In the genomic region with DNA sequence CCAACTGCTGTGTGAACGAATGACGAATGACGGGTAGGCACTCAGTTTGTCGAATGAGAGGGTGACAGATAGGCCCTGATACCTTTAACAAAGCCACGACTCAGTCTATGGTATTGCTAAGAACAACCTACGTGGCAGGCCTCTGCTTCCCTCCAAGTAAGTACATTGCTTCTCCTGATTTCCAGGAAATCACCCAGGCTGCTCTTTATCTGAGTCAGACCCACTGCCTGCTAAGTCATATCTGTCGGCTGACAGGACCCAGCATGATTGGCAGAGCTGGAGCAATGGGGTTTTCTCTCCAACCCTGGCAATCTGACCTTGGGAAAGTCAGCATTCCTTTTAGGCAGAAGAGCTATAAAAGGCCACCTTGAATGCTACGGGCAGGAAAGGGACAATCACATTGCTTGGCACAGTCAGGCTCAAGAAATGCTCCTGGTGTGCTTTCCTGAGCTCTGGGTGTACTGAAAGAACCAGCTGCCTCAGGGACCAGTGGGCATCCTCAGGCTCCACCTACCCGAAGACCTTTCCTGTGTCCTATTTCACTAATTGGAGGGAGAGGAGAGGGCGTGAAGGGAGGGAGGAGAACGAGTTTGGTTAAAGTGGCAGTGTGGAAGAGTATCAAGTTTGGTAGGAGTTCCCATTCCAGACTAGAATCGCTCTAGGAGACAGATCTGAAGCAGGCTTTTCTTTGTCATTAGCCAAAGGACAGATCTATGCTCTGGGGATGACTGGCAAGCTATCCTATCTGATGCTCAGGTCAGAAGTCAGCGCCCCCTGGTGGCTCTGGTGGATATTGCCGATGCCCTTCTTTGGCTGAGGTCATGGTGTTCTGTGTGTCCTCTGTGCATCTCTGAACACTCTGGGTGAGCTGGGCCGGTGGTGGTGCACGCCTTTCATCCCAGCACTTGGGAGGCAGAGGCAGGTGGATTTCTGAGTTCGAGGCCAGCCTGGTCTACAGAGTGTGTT, we compare ENCODE assay signal across 8 mouse cellular contexts. TPM values are rescaled to one million over a fixed set of nuclear protein-coding genes. Genes with fewer than 3 reads are reported as not detected.
DNase-seq lines count a peak whose midpoint lies in the region; ATAC-seq and TF ChIP-seq lines count a peak whose summit lies in the region.

No protein-coding gene starts in this region.

- H3K4me2 ChIP-seq in midbrain, embryonic 13.5 days (replicated peaks): no peak overlapping the region
- no peak overlapping the region for H3K4me2 ChIP-seq in hindbrain, postnatal 0 days (ENCODE audit: low read depth, low read length)
- H3K4me2 ChIP-seq in liver, embryonic 16.5 days (ENCODE audit: low read depth, low read length): peak overlapping the region; percentile 63

- TF ChIP-seq CTCF in hindbrain, postnatal 0 days (IDR thresholded peaks at IDR 0.05; ENCODE audit: low read depth): peak; percentile 72

- H3K27ac ChIP-seq in midbrain, embryonic 10.5 days (replicated peaks): no peak overlapping the region
- H3K27ac ChIP-seq in midbrain, embryonic 13.5 days: no peak overlapping the region
- no peak overlapping the region for H3K27ac ChIP-seq in hindbrain, postnatal 0 days
- peak overlapping the region; percentile 94 for H3K27ac ChIP-seq in liver, embryonic 16.5 days (ENCODE audit: low read length)

- ATAC-seq in midbrain, embryonic 13.5 days: no peak
- no peak for ATAC-seq in hindbrain, postnatal 0 days
- ATAC-seq in liver, embryonic 16.5 days (ENCODE audit: low read depth): peak; percentile 96

- no peaks in the 10 kb centered on the region for H3K9me3 ChIP-seq in midbrain, embryonic 10.5 days (replicated peaks)
- H3K9me3 ChIP-seq in midbrain, embryonic 13.5 days: no peaks in the 10 kb centered on the region
- no peaks in the 10 kb centered on the region for H3K9me3 ChIP-seq in hindbrain, postnatal 0 days (ENCODE audit: low read length)
- no peaks in the 10 kb centered on the region for H3K9me3 ChIP-seq in liver, embryonic 16.5 days (replicated peaks; ENCODE audit: control insufficient read depth, low read length)

- no peaks in the 10 kb centered on the region for H3K4me1 ChIP-seq in midbrain, embryonic 10.5 days
- no peaks in the 10 kb centered on the region for H3K4me1 ChIP-seq in midbrain, embryonic 13.5 days (replicated peaks)
- H3K4me1 ChIP-seq in hindbrain, postnatal 0 days (ENCODE audit: insufficient read depth, low read length): peaks cover 10% of the 10 kb centered on the region; the same call in 1 of the 2 replicates
- peaks cover 31% of the 10 kb centered on the region for H3K4me1 ChIP-seq in liver, embryonic 16.5 days (ENCODE audit: control insufficient read depth, low read depth, low read length)

- no peaks in the 10 kb centered on the region for H3K27me3 ChIP-seq in midbrain, embryonic 10.5 days (ENCODE audit: low read depth, poor library complexity, severe bottlenecking)
- H3K27me3 ChIP-seq in midbrain, embryonic 13.5 days: no peaks in the 10 kb centered on the region
- no peaks in the 10 kb centered on the region for H3K27me3 ChIP-seq in hindbrain, postnatal 0 days (ENCODE audit: insufficient read depth, low read length)
- H3K27me3 ChIP-seq in liver, embryonic 16.5 days (ENCODE audit: control insufficient read depth, insufficient read depth, low read depth, low read length): no peaks in the 10 kb centered on the region

- no peak overlapping the region for H3K9ac ChIP-seq in midbrain, embryonic 13.5 days (replicated peaks)
- no peak overlapping the region for H3K9ac ChIP-seq in hindbrain, postnatal 0 days (replicated peaks; ENCODE audit: low read length)
- H3K9ac ChIP-seq in liver, embryonic 16.5 days (ENCODE audit: low read depth, low read length): peak overlapping the region; percentile 41

- H3K4me3 ChIP-seq in midbrain, embryonic 10.5 days: no peak overlapping the region
- no peak overlapping the region for H3K4me3 ChIP-seq in midbrain, embryonic 13.5 days (replicated peaks)
- no peak overlapping the region for H3K4me3 ChIP-seq in hindbrain, postnatal 0 days (ENCODE audit: low read length)
- H3K4me3 ChIP-seq in liver, embryonic 16.5 days (ENCODE audit: low read depth, low read length): peak overlapping the region; percentile 35

- WGBS in midbrain, embryonic 10.5 days: 73% methylated on average over 17 of the region's 17 CpGs
- WGBS in midbrain, embryonic 13.5 days: 72% methylated on average over 17 of the region's 17 CpGs
- 68% methylated on average over 17 of the region's 17 CpGs for WGBS in hindbrain, postnatal 0 days
- 31% methylated on average over 17 of the region's 17 CpGs for WGBS in liver, embryonic 16.5 days (ENCODE audit: insufficient replicate concordance)

- DNase-seq in midbrain, embryonic 10.5 days (ENCODE audit: low spot score): peak; percentile 80
- DNase-seq in adrenal gland, postnatal 25 days: peak; percentile 77
- DNase-seq in embryo, embryonic 9.5 days (ENCODE audit: extremely low spot score): peak; percentile 68
- peak; percentile 60 for DNase-seq in hindbrain, postnatal 0 days (ENCODE audit: low spot score)
- DNase-seq in right cerebral cortex, postnatal 14 days: peak; percentile 44
- peak; percentile 26 to 41 for DNase-seq in urinary bladder, postnatal 36 days (ENCODE audit: low spot score in 2 of 2)

- no peaks in the 10 kb centered on the region for H3K36me3 ChIP-seq in midbrain, embryonic 10.5 days
- no peaks in the 10 kb centered on the region for H3K36me3 ChIP-seq in midbrain, embryonic 13.5 days
- no peaks in the 10 kb centered on the region for H3K36me3 ChIP-seq in hindbrain, postnatal 0 days (ENCODE audit: insufficient read depth, low read length)
- H3K36me3 ChIP-seq in liver, embryonic 16.5 days (ENCODE audit: control insufficient read depth, insufficient read depth): no peaks in the 10 kb centered on the region

RNA-seq across cellular contexts. Expression of a gene that starts 14.6 kb away (rescaled TPM):
- polyA plus RNA-seq in midbrain, embryonic 10.5 days (2016; fragmentation: Nextera tagmentation; extraction: Ambion mirVana): not detected in 2 replicates
- not detected in 2 replicates for polyA plus RNA-seq in midbrain, embryonic 13.5 days (2015; fragmentation: Nextera tagmentation; extraction: Ambion mirVana)
- not detected in 2 replicates for total RNA-seq in adrenal gland, postnatal 25 days (2021)
- not detected in 2 replicates for total RNA-seq in hindbrain, postnatal 0 days (2014; rRNA removed)
- not detected in 2 replicates for polyA plus RNA-seq in hindbrain, postnatal 0 days (2015; fragmentation: Nextera tagmentation; extraction: Ambion mirVana)
- not detected in 2 replicates for polyA plus RNA-seq in liver, embryonic 16.5 days (2015; fragmentation: Nextera tagmentation; extraction: Ambion mirVana)
